Mouse (Mus musculus) frontal cortex, adult 2 months (tissue): Measurements from ENCODE around the gene Crbn. TPM values are rescaled to one million over a fixed set of nuclear protein-coding genes. Genes with fewer than 3 reads are reported as not detected.

Source experiments
- DNase-seq, 2 experiments: peaks; one replicate each; pipeline ENCODE4 v3.0.0; 2022; ENCODE audit warnings: low spot score in 1 of 2; ENCODE audit errors: extremely low spot score in 1 of 2
- polyA plus RNA-seq: library from polyadenylated mRNA; depleted of rRNA; stranded (reverse); fragments of >200 nt; gene quantifications from 2 replicates; pipeline ENCODE4 v1.2.3, GENCODE M21; 2012; rRNA removed

Crbn gene
- polyA plus RNA-seq, 1 experiment: 45.5 TPM

- DNase-seq: no peak
These were observed 33.1 kb downstream of the Crbn start for GRCm38 (mm10) chr6:106766774-106767173.

DNA sequence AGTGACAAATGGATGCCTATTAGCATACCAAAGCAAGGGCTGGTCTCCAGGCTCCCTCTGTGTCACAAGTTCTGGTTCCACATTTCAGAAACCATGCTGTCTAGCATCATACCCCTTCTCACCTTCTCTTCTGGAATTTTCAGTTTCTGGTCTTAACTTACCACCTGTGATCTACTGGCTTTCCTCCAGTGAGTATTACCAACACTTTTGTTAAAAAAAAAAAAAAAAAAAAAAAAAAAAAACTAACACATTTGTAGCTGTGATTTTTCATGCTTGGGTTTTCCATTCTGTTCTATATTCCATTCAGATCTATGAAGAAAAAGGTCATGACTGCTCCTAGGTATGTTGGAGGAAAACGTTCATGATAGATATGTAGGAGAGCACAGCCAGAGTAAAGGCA is 34.0 kb downstream of the Crbn start:
- DNase-seq: no peak

DNA sequence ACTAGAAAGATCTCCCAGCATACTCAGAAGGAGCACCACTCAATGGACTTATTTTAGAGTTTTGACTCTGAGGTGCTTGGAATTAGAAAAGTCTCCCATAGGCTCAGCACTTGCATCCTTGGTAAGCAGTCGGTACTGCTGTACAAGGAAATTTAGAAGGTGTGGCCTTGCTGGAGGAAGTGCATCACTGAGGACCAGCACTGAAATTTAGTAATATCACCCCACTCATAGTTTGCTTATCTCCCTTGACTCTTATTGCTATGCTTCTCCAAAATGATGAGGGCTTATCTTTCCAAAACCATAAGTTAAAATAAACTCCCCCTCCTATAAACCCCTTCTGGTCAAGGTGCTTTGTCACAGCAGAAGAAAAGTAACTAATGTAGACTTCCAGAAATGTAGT is 38.4 kb downstream of the Crbn start:
- no peak for DNase-seq

DNA sequence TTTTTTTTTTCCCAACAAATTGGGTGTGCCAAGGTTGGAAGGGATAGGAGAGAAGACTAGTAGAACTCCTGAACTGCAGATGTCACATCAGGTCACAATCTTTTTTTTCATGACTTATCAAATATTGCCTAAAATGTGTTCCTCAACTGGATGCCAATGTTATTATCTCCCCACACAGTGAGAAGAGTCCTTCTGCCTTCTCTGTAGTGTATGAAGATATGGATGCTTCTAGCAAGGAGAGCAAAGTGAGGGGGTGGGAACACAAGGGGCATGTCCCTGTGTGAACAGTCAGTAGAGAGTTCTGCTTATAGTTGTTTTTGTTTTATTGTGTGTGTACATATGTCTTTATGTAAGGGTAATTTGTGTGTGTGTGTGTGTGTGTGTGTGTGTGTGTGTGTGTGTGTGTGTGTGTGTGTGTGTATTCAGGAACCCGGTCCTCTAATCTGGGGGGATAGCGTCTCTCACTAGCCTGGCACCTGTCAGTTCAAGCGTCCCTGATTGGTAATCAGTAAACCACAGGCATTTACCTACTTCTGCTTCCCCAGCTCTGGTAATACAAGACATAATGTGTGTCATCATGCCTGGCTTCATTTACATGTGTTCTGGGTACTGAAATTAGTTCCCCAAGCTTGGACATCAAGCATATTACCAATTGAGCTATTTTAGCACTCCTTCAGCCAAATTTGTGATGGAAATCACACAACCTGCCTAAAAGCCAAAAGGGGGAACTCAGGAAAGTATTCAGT is 39.2 kb downstream of the Crbn start:
- no peak for DNase-seq

- no peak for DNase-seq
These were observed 41.6 kb downstream of the Crbn start for GRCm38 (mm10) chr6:106758299-106758698.

DNA sequence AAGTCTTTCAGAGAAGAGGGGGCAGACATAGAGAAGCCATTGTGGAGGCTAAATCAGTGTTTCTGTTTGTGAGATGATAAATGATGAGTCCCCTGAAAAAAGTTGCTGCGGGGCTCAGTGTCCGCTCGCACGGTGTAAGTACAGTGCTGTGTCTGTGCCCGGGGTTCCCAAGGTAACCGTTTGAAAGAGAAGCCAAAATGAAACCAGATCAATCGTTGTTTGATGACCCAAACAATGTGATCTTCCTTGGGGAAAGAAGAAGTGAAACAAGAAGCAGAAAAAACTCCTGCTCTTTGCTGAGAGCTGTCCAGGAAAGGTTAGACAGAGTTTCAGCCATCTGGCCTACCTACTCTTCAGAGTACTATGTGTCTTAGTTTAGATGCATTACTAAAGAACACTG is 49.6 kb downstream of the Crbn start:
- no peak for DNase-seq

DNA sequence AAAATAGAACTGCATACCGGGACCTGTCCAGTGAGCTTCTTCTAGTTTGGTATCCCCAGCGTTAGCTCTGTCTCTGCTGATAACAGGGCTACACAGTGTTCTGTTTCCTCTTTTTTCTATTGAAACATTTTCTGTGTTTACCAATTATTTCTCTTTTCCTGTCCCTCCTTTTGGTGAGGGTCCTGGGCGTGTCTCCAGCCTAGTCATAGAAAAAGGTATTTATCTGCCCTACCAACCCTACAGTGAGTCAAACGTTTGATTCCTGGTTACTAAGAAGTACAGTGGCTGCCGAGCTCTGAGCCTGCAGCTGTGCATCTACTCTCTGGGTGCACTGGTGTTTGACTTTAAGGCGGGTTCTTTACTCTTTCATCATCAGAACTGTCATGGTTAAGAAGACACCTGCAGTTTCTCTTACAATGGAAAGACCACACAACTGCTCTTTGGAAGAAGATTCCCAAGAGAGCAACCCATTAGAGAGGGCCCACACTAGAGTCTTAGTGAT is 50.9 kb downstream of the Crbn start, which contains the start of gene Il5ra:
Gene Il5ra (minus strand): TSS at position 151 of the 502 bp plus-strand sequence.
- no peak for DNase-seq

GRCm38 (mm10) chr6:106747804-106748203 is 52.1 kb downstream of the Crbn start:
- DNase-seq: no peak

DNA sequence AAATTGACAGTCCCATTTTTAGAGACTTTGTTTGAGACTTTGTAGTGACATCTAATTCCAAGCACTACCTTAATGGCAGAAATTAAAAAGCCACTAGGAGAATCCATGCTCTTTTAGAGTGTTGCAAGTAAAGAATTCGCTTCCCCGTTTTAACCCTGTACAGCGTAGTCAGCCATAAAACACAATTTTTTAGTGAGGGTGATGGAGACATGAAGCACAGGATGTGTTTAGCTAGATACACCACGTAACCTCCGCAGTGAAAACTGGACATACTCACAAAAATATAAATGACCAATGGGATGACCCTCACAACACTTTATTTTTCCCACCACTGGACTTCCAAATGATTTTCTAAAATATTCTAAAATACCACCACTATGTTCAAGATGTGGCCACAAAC is 52.6 kb downstream of the Crbn start:
- DNase-seq: no peak

DNA sequence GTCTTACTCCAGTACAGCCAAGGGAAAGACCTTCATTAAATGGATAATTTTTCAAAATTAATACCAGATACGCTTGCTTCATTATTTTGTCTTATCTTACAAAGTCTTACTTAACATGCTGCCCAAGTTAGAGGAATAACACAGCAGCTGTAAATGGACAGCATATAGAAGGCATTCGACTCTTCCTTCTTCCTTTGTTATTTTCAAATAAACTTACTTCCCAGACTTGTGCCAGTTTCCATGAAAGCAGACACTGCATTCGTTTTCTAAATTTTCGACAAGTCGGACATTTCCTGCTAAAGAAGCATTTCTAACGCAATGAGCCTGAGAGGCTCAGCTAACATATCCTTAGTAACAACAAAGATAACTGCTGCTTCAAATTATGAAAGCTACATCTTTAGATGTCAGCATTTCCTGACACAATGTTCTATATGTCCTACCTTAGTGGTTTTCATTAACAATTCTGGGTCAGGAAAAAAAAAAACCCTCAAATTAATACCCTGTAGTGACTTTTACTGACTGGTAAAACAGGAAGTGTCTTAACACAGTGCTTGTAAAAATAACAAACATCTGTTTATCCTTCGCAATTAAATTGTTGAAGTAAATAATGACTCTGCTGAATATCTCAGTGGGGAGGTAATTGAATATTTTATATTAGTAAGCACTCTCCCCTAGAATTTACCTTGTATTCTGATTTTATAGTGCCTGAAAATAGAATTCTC is 54.0 kb downstream of the Crbn start:
- DNase-seq: no peak

DNA sequence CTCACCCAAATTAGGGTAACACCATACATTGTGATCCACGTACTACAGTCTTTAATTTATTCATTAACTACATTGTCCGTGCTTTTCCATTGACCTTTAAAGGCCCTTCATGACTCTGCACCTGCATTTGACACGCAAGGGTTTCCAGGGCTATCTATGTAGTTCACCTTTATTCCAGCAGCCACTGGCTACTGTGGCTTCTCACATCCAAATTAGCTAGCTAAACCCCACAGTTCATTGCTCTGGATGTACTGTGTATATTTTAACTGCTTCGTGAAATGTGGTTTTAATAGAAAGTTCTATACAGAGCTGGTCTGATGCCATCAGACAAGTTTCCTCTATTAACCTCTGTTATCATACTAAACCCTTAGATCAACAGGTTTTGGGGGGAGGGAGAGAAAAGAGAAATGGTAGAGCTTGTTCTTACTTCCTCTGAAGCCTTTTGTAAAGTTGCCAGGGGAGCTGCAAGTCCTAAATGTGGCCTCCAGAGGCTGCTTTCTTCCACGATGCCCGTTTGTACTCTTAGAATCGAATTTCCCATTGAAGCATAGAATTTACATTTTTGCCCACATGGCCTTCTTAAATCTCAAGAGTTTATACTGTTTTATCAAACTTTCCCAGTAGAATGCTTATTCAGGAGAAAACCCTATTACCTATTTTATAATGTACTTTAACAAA is 56.2 kb downstream of the Crbn start:
- no peak for DNase-seq

DNA sequence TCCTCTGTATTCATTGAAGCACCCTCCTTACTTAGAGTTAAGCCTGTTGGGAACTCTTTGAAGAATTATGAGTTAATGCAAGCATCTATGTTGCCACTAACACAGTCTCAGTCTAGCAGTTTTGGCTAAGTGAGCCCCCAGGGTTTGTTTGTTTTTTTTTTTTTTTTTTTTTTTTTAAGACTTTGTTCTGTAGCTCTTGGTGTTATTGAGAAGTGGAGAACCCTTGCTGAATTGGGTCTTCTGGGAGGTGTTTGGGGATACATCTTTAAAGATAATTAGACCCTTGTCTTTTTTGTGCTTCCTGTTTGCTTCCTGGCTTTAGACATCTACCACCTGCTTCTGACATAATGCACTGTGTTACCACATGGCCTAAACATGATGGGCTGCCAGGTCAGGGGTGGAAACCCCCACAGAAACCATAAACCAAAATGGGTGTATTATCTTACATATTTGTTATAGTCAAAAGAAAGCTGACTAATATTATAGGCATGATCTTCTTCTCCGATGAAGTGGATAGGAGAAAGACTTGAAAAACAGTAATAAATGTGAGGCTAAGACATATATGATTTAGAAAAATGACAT is 59.5 kb downstream of the Crbn start:
- no peak for DNase-seq

DNA sequence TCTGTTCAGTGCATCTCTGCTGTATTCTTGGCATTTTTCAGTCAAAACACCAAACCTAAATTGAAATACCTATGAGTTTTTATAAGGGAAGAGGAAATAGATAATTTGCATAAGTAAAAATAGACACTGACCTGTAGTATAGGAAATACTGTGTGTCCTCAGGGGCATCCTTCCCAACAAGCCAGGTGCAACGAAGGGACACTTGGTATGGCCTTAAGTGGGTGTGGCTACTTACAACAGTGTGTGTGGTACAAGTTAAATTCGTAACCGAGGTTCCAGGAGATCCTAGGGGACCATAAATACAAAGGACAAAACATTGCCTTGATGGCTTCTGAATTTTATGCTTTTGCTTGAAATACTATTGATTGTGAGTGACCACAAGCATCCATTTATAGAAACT is 61.6 kb downstream of the Crbn start:
- DNase-seq: no peak

DNA sequence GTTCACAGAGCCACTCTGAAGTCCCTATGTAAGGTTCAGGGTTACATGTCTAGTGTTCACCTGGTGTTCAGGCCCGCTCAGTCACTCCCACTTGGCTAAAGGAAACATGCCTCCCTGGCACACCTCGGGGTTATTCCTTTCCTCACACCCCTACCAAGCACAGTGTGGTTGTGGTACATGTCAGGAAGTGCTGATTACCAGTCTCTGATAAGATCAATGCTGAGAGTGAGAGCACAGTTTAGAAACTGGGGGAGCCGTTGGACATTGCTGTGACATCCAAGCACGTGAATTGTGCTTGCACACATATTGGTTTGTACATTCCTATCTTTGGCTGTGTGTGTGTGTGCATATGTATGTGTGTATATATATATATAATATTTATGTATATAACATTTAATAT is 67.3 kb downstream of the Crbn start:
- DNase-seq: no peak

Other genes with a start within 250 kb of the Crbn start
- not detected in 2 replicates for gene Il5ra, start 51.0 kb downstream of the Crbn start, polyA plus RNA-seq
- 26.8 and 29.7 TPM in 2 replicates for gene Trnt1, start 31.0 kb downstream of the Crbn start, polyA plus RNA-seq